Comparison of ENCODE assay signal across 14 mouse cellular contexts in genomic region chr1:125351416-125352037, GRCm38 (mm10).
"Had no signal": no experiment of that assay in that cellular context is flagged by ENCODE, and none has a peak within 500 bp of the region (broad histone marks: within the 10 kb centered on the region; RNA-seq: fewer than 3 reads in every experiment).

No protein-coding gene starts in this region.

- H3K27ac ChIP-seq: kidney, embryonic 15.5 days; limb, embryonic 15.5 days; liver, embryonic 12.5 days; midbrain, embryonic 10.5 days; midbrain, embryonic 15.5 days; neural tube, embryonic 13.5 days; stomach, postnatal 0 days had no signal

- H3K27me3 ChIP-seq: kidney, embryonic 15.5 days; limb, embryonic 15.5 days; liver, embryonic 12.5 days; midbrain, embryonic 15.5 days; neural tube, embryonic 13.5 days had no signal

- H3K4me2 ChIP-seq: kidney, embryonic 15.5 days; limb, embryonic 15.5 days; liver, embryonic 12.5 days; lung, embryonic 14.5 days; midbrain, embryonic 15.5 days; neural tube, embryonic 13.5 days had no signal

- H3K4me3 ChIP-seq: kidney, embryonic 15.5 days; limb, embryonic 15.5 days; liver, embryonic 12.5 days; midbrain, embryonic 10.5 days; midbrain, embryonic 15.5 days; neural tube, embryonic 13.5 days had no signal

- DNase-seq: kidney, postnatal 36 days; layer of hippocampus, adult 9-11 months; layer of hippocampus, postnatal 36 days; lung, embryonic 14.5 days; lung, postnatal 10 days; lung, postnatal 4 days; right cerebral cortex, postnatal 25 days had no signal

- H3K4me1 ChIP-seq: kidney, embryonic 15.5 days; limb, embryonic 15.5 days; liver, embryonic 12.5 days; midbrain, embryonic 10.5 days; midbrain, embryonic 15.5 days; neural tube, embryonic 13.5 days had no signal

- H3K9me3 ChIP-seq: kidney, embryonic 15.5 days; limb, embryonic 15.5 days; midbrain, embryonic 15.5 days; neural tube, embryonic 13.5 days had no signal

- ATAC-seq: liver, embryonic 12.5 days; midbrain, embryonic 15.5 days had no signal

- H3K9ac ChIP-seq: kidney, embryonic 15.5 days; limb, embryonic 15.5 days; liver, embryonic 12.5 days; lung, embryonic 14.5 days; midbrain, embryonic 15.5 days; neural tube, embryonic 13.5 days had no signal

- H3K36me3 ChIP-seq: kidney, embryonic 15.5 days; limb, embryonic 15.5 days; liver, embryonic 12.5 days; midbrain, embryonic 10.5 days; midbrain, embryonic 15.5 days; neural tube, embryonic 13.5 days had no signal
